Mouse (Mus musculus) gastrocnemius, postnatal 36 days (tissue): ENCODE data around the gene Gm4513. TPM values are rescaled to one million over a fixed set of nuclear protein-coding genes. Genes with fewer than 3 reads are reported as not detected.
"Not testable (repeated sequence)": the region's sequence is repeated elsewhere in the genome, so short reads cannot be mapped to it uniquely, and the experiment has no call there.

Source experiments
- DNase-seq, 2 experiments: peaks; one replicate each; pipeline ENCODE4 v3.0.0; 2022
- intact Hi-C: fragments of 180-260 bp; cut with DNase I; formaldehyde crosslinking; loops from one replicate; pipeline ENCODE4 v1.15.1; 2025
- long read RNA-seq, 2 experiments: library from polyadenylated mRNA; stranded (forward); transcript quantifications; one replicate each; pipeline ENCODE4 v2.0.0; 2021
- total RNA-seq, 2 experiments: library from RNA; stranded (reverse); gene quantifications; 2 replicates each; pipeline ENCODE4 v1.2.3; 2021

Gene Gm4513
- total RNA-seq, result not detected
- long read RNA-seq, experiment 1, result 0 reads
- long read RNA-seq, experiment 2, result 0 reads

DNA sequence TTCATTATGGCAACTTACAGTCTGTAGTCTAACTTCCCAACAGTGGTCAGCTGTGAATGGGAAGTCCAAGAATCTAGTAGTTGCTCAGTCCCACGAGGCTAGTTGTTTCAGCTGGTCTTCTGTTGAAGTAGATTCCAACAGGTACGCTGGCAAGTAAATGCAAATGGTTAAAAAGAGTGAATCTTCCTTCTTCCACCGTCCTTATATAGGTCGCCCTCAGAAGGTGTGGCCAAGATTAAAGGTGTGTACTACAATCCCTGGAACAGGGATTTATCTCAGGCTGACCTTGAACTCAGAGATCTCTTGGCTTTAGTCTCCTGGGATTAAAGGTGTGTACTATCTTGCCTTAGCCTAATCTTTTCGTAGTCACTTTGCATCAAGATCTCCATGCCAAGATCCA is at the start of gene Gm4513:
TSS of gene Gm4513 (minus strand) at position 101 of the 400 bp plus-strand sequence.
- intact Hi-C loops, DNase-seq: not testable (repeated sequence)

GRCm38 (mm10) chr7:20576141-20576540 is 22.7 kb downstream of the Gm4513 start, which contains the start of gene Gm4141:
Gene Gm4141 (minus strand): TSS chr7:20576241.
- DNase-seq, intact Hi-C loops: not testable (repeated sequence)

DNA sequence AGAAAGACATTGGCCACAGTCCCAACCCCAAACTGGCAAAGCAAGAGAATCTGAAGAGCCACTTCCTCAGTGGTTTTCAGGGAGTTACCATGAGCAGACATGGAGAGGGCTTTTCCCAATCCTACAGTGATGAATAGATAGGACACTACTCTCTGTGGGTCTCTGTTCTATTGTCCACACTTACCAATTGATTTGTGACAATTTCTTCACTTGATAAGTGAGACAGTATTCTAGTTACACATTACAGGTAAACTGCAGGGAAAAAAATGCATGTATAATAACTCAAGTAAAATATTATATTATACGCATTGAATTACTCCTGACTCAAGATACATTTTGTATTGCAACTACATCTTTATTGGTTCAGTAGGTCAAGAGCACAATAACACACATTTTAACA is 53.2 kb downstream of the Gm4513 start, which contains the start of gene Gm5726:
TSS of gene Gm5726 (minus strand) at position 101 of the 400 bp plus-strand sequence.
- intact Hi-C loops, result not testable (repeated sequence)

More for the DNA sequence above, 53.2 kb downstream of the Gm4513 start, which contains the start of gene Gm5726:
- not testable (repeated sequence) for DNase-seq

Other genes starting within 250 kb of the Gm4513 start
- gene Gm5728, start 223.6 kb downstream of the Gm4513 start, total RNA-seq, result not detected
- gene Vmn1r100, start 181.1 kb downstream of the Gm4513 start, total RNA-seq, result not detected
- not detected for gene Vmn1r101, start 156.4 kb downstream of the Gm4513 start, total RNA-seq
- not detected for gene Gm10670, start 124.1 kb downstream of the Gm4513 start, total RNA-seq
- gene Vmn1r103, start 88.5 kb downstream of the Gm4513 start, total RNA-seq, result not detected
- gene Vmn1r104, start 65.2 kb downstream of the Gm4513 start, total RNA-seq, result not detected
- gene Gm5726, start 53.3 kb downstream of the Gm4513 start, total RNA-seq, result not detected
- not detected for gene Gm4141, start 22.8 kb downstream of the Gm4513 start, total RNA-seq
- gene Vmn1r107, start 69.9 kb upstream of the Gm4513 start, total RNA-seq, result not detected
- not detected for gene Vmn1r111, start 104.2 kb upstream of the Gm4513 start, total RNA-seq
- not detected for gene Gm10668, start 131.6 kb upstream of the Gm4513 start, total RNA-seq
- not detected for gene Vmn1r112, start 172.2 kb upstream of the Gm4513 start, total RNA-seq
- not detected for gene Vmn1r113, start 188.3 kb upstream of the Gm4513 start, total RNA-seq
- not detected for gene Vmn1r114, start 213.2 kb upstream of the Gm4513 start, total RNA-seq
- gene Vmn1r115, start 246.0 kb upstream of the Gm4513 start, total RNA-seq, result not detected